Mouse (Mus musculus) urinary bladder, postnatal 10 days (tissue): ENCODE results near the gene Ap1s2.

Experiments
- DNase-seq: peaks from one replicate; pipeline ENCODE4 v3.0.0; 2022; ENCODE audit warnings: low spot score

Ap1s2 gene

DNA sequence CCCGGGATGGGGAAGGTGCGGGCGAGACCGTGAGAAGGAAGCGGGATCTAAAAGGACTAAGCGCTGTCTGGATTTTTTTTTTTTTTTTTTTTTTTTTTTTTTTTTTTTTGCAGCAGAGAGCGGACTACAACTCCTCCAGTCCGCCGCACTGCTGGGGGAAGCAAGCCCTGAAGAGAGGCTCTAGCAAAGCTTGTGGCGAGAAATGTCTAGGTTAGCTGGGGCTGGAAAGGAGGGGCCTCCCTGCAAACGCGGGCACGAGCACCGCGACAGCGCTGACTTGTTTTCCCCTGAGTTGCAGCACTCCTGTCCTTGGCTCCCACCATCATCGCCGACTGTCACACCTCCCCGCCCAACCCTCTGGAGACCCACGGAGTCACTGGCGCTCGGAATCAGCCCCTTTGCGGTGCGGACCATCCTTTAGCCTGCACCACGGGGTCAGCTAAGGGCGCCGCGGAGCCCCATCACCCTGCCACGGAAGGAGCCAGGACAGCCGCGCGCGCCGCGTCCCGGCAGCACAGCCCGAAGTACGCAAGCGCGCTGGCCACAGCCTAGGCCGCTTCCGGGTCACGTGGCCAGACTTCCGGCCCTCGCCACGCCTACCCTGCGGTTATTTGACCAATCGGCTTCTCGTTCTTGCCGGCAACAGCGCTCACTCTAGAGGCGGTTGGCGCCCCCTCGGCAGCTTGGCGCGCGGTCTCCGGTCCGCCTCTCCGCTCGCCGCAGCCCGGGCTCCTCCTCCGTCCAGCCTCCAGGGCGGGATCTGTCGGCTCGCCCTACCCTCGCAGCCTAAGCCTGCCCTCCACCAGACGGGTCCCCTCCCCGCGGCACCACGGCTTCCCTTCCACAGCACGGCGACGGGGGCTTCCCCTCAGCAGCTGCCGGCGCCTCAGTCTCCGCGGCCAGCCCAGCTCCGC lies at the start of gene Ap1s2:
Ap1s2 (plus strand) TSS at position 681 of the 914 bp plus-strand sequence.
- DNase-seq = peak; percentile 63

DNA sequence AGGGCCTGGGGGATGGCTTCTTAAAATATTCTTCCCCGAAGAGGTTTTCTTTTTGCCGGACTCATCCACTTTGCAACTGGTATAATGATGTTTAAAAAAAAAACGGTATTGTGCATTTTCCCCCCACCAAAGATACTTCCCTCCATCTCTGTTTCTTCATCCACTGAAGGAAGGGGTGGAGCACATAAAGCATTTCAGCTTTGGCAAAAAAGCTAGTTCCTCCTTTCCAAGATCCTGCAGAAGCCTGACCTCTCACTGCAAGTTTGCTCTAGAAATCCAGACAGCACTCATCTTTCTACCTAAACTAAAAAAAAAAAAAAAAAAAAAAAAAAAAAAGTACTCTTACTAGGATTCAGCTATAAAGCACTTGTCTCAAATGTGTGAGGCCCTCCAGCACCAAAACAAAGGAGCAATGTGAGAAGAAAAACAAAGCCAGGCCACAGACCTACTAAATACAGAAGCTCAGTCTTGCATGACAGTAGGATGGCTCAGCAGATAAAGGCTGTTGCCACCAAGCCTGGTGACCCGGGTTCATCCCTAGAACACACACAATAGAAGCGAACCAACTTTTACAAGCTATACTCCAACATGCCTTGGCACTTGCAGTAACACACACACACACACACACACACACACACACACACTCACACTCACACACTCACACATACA lies 41.0 kb upstream of the Ap1s2 start:
- no peak for DNase-seq

DNA sequence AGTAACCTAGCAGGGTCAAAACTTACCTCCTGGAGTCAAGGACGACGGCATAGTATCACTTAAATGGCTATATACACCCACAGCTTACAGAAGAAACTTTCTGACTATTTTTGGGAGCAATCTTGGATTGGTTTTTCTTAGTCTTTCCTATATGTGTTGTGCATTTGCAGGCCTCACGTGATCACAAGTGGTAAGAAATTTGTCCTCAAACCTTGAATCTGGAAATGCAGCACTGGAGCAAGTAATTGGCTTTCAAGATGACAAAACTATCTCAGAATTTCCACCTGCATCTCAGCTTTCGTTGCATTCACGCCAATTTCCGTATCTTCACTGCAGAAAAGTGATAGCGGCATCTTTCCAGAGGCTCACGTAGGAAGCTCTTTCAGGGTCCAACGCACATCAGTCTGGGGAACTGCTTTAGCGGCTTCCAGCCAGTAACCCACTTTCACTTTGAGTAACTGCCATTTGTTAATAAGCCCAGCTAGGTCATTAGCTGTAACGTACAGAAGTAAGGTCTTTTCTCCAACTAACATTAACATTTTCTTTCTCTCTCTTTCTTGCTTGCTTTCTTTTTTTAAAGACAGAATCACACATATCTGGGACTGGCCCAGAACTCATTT lies 40.0 kb upstream of the Ap1s2 start:
- no peak for DNase-seq

DNA sequence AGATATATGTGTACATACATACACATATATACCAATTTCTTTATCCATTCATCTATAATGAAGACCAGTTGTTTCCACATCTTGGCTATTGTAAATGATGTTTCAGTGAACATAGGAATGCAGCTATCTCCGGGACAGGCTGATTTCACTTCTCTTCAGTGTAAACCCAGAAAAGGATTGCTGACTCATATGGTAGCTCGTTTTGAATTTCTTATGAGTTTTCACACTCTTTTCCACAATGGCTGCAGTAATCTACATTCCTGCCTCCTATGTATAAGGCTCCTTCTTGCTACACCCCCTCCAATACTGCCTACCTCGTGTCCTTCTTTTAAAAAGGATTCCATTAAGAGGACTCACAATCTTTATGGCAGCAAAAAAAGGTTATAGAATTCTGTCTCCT lies 32.9 kb upstream of the Ap1s2 start:
- DNase-seq = no peak

DNA sequence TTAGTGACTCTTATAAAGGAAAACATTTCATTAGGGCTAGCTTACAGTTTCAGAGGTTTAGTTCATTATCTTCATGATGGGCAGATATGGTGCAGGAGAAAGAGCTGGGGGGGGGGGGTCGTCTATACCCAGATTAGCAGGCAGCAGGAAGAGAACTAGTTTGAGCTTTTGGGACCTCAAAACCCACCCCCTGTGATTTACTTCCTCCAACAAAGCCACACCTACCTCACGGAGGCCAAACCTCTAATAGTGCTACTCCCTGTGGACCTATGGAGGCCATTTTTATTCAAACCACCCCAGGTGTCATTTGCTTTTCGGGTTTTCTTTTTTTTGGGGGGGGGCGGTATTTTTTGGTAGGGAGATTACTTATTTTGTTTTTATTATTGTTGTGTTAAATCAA lies 32.2 kb upstream of the Ap1s2 start:
- no peak for DNase-seq

DNA sequence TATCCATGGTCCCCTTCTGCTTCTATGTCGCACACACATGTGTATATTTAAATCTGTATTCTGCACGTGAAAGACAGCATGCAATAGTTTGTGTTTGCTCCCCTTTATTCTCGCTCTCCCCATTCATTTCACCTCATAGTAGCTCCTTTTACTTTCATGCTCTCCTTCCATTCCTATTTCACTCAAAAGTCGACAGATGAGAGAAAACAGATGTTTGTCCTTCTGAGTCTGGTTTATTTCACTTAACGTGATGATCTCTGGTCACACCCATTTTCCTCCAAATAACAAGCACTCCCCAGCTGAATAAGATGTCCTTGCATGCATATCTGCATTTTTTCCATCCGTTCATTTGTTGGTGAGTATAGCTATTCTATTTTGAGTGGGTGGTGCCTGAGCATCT lies 29.8 kb upstream of the Ap1s2 start:
- DNase-seq = no peak

DNA sequence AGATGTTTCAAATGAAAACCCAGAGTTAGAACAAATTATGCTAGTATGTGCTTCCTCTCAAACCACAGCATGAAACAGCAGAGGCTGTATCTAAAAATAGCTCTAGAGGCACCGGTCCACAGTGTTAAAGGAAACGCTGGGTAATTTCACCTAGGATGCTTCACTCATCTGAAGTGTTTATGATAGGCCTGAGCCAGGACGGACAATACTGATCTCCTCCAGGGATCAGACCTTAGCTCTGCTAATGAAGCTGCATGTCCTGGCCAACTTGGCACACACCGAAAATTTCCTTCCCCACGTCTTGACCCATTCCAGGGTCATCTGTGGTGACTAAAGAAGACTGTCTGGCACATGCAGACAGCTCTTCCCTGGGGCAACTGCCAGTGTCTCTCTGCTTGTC lies 29.4 kb upstream of the Ap1s2 start:
- DNase-seq = no peak

DNA sequence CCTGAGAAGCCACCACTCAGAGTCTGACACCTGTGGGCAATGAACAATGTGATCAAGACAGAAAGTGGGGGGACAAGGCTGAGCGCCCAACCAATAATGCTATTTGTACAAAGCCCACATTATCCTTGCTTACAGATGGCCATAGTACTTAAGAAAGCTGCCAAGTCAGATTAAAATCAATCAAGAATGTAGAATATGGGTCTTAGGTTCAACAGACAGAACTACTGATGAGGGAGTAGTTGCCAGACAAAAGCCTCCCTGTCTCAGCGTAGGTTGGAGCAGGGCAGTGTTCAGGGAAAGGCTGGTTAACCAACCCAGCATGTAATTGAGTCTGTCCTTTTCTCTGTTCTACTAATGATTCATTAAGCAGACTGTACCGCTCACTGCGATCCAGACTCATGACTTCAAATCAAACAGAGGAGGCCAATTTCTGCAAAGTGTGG lies 23.3 kb upstream of the Ap1s2 start:
- DNase-seq = no peak

DNA sequence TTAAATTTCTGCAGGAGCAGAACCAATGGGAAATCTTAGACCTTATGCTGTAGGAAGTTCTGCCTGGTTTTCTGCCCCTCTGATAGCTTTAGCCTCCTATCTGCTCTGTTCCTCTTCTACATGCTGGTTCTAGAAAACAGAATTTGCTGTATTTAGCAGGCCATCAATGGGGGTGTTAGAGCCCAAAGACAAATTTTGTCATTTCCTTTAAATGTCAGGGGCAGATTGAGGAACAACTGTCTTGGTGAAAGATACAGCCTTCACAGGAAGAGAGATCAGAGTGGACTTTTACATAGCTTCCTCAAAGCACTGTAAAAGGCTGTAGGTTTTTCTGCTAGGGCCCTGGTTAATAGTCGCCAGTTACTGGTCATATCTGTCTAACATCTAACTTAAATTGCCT lies 11.5 kb upstream of the Ap1s2 start:
- no peak for DNase-seq

DNA sequence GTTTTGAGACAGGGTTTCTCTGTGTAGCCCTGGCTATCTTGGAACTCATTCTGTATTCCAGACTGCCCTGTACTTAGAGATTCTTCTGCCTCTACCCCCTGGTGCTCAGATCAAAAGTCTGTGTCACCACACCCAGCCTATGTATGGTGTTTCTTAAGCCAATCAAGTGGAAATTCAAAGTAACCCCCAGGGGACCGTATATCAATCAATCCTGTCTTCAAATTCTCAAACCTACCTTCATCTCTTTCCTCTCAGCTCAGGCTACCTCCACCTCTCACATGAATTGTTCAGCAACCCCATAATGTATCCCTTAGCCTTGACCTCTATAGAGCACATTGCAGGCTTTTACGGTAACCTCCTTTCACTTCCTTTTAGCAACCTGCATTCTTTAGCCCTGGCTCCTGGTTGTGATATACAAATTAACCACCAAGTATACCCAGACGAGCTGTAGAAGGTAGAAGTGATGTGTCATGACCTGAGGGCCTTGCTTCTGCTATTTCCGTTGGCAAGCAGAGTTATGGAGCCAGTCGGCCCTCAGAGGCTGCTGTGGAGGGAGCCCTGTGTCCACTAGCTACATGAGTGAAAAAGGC lies 9.3 kb upstream of the Ap1s2 start:
- DNase-seq = no peak

DNA sequence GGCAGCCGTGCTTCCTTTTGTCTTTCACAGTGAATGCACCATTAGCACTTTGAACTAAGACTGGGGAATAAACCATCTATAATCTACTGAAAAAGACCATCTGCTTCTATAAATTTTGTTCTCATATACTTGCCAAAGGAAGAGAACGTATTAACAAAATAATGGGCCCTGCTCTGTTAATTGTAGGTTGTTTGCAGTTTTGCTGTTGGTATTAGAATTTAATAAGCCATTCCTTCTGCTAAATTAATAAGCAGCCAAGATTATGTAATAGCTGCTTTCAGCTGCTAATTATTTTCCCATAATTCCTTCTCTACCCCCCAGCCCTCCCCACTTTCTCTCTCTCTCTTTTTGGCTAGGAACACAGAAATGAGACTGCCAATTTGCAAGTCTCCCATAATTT lies 2.0 kb upstream of the Ap1s2 start:
- no peak for DNase-seq

DNA sequence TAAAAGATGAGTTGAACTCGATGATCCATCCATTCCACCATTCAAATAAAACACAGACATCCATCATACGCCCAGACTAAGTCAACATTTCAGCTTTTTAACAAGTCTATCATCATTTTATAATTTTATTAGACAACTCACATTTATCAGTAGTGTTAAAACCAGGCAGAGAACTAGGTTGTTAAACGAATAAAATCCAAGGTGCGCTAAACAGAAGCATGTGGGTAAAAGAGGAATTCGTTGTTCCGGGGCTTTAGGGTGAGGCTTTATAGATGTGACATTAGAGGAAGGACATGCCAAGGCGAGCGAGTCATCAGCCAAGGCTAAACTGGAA lies 847 bp upstream of the Ap1s2 start:
- DNase-seq = no peak

DNA sequence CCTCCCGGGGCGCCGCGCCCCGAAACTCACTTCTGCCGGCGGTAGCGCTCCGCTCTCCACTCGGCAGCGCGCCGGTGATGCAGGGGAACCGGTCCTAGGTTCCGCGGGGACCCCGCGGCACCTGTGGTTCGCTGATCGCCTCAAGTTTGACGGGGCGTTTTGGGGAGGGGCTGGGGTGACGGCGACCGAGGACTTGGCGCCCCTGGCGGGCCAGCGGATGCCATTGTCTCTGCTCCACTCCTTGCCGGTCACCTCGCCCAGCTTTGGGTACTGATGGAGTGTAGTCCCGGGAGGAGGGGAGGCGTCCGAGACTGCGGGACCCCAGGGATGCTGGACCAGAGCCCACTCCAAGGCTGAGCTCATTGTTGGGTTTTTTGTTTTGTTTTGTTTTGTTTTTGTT lies 564 bp downstream of the Ap1s2 start:
- no peak for DNase-seq

DNA sequence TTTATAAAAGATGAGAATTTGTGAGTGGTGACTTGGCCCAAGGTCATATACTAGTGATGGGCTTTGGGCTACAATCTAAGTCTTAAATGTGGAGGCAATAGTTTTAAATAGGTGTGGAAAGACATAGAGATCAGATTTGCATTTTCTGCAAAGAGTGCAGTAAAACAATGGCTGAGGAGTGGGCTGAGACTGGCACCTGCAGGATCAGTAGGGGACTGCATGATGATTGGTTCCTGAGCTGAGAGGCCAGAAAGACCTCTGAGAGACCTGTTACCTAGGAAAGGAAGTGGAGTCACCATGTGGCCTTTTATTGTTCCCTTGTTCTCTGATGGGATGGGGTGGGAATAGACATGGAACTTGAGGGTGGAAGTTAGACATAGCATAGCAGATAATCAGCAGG lies 4.0 kb downstream of the Ap1s2 start:
- no peak for DNase-seq

DNA sequence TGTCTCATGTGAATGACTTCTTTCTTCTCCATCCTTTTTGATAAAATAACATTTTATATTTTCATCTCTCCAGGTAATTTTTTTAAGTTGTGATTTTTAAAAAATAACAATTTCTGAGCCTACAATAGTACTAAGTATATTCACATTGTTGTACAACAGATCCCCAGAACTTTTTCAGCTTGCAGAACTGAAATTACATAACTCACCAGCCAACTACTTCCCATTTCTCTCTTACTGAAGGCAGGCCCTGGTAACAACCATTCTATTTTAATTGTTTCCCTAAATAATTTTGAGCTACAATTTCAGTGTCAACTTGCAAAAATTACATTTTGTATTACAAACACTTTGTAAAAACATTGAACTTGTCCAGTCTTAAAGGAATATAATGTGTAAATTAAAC lies 20.7 kb downstream of the Ap1s2 start:
- DNase-seq = no peak

DNA sequence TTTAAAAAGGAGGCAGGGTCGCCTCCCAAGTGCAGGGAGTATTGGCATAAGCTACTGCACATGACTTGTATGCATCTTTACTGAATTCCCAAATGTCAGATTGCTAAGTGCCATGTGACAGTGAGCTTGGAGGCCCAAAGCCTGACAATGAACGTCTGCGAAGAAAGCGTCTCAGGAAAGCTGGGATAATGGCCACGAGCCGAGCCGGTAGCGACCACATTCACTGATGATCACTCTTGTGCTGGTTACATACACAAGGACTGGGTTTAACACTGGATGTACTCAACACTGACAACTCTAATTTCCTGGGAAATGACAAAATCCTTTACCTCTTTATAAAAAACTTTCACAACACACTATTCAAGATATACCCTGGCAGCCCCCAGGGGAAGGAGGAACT lies 25.9 kb downstream of the Ap1s2 start:
- no peak for DNase-seq

DNA sequence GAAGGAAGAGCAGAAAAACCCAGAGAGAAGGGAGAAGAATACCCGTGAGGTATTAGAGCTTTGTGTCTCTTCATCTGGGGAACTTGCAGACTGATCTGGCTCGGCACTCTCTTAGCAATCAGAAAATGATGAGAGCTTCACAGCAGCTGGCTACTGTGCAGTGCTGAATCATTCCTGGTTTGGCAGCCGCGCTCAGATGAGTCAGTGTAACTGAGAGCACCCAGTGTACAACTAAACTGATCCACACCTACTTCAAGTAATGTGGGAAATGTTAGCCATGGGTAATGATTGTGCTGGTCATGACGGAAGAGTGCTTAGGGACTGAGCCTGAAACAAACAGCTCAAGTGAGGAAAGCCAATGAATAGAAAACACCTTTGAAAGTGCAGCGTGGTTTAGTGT lies 29.8 kb downstream of the Ap1s2 start:
- no peak for DNase-seq

DNA sequence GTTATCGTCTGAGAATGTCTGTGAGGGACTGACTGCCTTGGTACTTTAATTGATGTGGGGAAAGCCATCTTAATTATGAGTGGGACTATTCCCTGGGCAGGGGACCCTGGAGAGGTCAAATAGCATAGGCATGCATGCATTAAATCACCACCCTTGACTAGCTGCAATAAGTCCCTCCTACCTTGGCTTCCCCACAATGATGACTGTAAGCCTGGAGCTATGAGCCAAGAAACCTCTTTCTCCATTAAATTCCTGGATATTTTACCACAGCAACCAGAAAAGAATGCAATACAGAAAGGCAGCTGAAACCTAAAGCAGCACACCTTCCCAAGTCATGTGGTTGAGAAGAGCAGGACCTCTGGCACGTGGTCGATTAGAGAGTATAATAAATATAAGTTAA lies 35.6 kb downstream of the Ap1s2 start:
- no peak for DNase-seq

DNA sequence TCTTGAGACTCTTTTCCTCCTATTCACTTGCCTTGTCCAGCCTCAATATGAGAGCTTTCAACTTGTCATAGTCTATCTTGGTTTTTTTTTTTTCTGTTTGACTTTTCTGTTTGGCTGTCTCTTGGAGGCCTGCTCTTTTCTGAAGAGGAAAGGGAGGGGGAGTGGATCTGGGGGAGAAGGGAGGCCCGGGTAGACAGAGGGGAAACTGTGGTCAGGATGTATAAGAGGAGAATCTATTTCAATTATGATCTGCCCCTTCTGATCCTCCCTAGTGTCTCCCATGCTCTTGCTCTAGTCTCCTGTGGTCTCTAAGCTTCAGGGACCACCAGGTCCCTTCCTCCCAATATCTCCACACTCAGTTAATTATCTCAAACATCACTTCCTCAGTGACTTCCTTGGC lies 42.8 kb downstream of the Ap1s2 start:
- no peak for DNase-seq

DNA sequence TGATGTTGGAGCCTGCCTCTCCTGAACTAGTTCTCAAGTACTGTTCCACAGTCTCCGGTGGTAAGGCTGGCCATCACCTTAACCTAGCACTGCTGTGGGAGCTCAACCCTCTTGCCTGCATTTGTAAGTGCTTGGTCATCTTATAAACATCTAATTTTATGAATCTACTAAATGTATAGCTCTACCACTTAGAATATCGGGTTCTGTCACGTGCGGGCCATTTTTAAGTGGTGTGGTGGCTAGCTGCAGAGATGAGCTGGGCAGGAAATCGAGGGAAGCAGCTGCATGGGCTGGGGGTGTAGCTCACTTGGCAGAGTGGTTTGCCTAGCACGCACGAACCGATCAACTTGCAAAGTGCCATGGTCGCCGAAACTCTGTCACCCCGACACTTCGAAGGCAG lies 48.6 kb downstream of the Ap1s2 start:
- DNase-seq = no peak

DNA sequence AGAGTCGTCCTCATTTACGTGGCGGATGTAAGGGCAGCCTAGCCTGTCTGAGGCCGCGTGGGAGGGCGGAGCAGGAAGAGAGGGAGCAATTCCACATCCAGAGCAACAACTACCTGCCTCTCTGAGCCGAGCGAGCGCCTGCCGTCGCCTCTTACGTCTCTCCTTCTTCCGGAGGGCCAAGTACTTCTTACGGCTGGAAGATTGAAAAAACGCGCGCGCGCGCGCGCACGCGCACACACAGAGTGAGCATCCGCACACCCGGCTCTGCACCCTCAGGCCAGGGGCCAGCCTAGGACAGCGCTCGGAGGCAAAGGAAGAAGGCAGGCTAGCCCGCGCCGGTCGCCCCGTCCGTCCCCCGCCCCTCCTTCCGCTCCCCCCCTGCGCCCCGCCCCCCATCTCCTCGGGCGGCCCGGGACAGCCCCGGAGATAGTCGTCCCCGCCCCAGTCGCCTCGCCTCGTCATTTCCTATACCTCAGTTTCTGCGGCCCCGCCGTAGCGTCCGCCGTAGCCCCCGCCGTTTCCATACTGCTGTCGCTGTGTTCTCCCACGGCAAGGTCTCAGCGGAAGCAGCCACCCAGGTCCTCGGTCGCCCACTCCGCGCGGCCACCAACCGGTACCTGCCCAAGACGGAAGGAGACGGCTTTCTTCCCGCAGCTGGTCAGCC lies 49.1 kb downstream of the Ap1s2 start:
- DNase-seq = peak; percentile 13

DNA sequence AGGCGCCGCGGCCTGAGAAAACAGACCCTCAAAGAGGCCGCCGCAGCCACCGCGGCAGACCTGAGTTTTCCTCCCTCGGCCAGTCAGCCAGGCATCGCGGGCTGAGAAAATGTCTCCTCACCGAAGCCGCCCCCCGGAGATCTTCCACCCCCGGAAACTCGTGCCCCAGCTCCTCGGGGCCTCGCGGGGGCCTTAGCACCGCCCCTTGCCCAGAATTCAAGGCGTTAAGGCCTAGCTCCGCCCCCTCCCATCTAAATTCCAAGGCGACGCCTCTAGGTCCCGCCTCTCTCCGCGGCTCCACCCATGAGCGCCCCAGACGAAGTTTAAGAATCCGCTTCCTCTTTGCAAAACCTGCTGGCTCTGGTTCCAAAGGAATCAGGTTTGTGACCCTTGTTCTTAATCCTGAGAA lies 49.7 kb downstream of the Ap1s2 start, which contains the start of gene Zrsr2:
Zrsr2 (minus strand) TSS at position 195 of the 409 bp plus-strand sequence.
- peak; percentile 28 for DNase-seq
